Mouse (Mus musculus): ENCODE measurements around the gene Podxl2. TPM values are rescaled to one million over a fixed set of nuclear protein-coding genes. Genes with fewer than 3 reads are reported as not detected.

Gene Podxl2
- polyA plus RNA-seq, 1 experiment, result 100.0 TPM

- Histone ChIP-seq H3K36me3 (ENCODE audit: control insufficient read depth, insufficient read depth, low read length) (peaks cover 7% of the 10 kb centered on the region; the same call in 1 of the 2 replicates), H3K27ac (ENCODE audit: control insufficient read depth, insufficient read depth, low read length) (no peak overlapping the region), H3K4me1 (replicated peaks; ENCODE audit: control insufficient read depth, insufficient read depth, low read length) (peaks cover 36% of the 10 kb centered on the region), H3K27me3 (ENCODE audit: control insufficient read depth, insufficient read depth, low read length) (no peaks in the 10 kb centered on the region), H3K4me3 (ENCODE audit: control insufficient read depth, insufficient read depth, low read length) (no peak overlapping the region)
- no peak for TF ChIP-seq POLR2A (IDR thresholded peaks at IDR 0.05; ENCODE audit: control insufficient read depth, extremely low read depth, insufficient read depth, low read length, poor library complexity)
- TF ChIP-seq CTCF (IDR thresholded peaks at IDR 0.05; ENCODE audit: borderline replicate concordance, control insufficient read depth, extremely low read depth, insufficient read depth, low read length, poor library complexity), result no peak
- DNase-seq, result no peak
- 78% methylated on average over 5 of the region's 5 CpGs for WGBS
These were observed 42.2 kb downstream of the Podxl2 start for GRCm38 (mm10) chr6:88832663-88833062.

GRCm38 (mm10) chr6:88831456-88831855 lies 43.4 kb downstream of the Podxl2 start:
- Histone ChIP-seq H3K27me3 (ENCODE audit: control insufficient read depth, insufficient read depth, low read length) (no peaks in the 10 kb centered on the region), H3K4me1 (replicated peaks; ENCODE audit: control insufficient read depth, insufficient read depth, low read length) (peaks cover 47% of the 10 kb centered on the region), H3K36me3 (ENCODE audit: control insufficient read depth, insufficient read depth, low read length) (peaks cover 5% of the 10 kb centered on the region; the same call in 1 of the 2 replicates), H3K27ac (ENCODE audit: control insufficient read depth, insufficient read depth, low read length) (no peak overlapping the region), H3K4me3 (ENCODE audit: control insufficient read depth, insufficient read depth, low read length) (no peak overlapping the region)
- TF ChIP-seq POLR2A (IDR thresholded peaks at IDR 0.05; ENCODE audit: control insufficient read depth, extremely low read depth, insufficient read depth, low read length, poor library complexity), result no peak
- TF ChIP-seq CTCF (IDR thresholded peaks at IDR 0.05; ENCODE audit: borderline replicate concordance, control insufficient read depth, extremely low read depth, insufficient read depth, low read length, poor library complexity), result 0 out of 2 replicates have a peak, but pooled peaks have one; percentile 45
- DNase-seq, result peak; percentile 47
- WGBS, result 41% methylated on average over 8 of the region's 8 CpGs

GRCm38 (mm10) chr6:88830112-88830702 lies 44.6 kb downstream of the Podxl2 start:
- Histone ChIP-seq H3K4me3 (ENCODE audit: control insufficient read depth, insufficient read depth, low read length) (no peak overlapping the region), H3K27me3 (ENCODE audit: control insufficient read depth, insufficient read depth, low read length) (no peaks in the 10 kb centered on the region), H3K4me1 (replicated peaks; ENCODE audit: control insufficient read depth, insufficient read depth, low read length) (peaks cover 40% of the 10 kb centered on the region), H3K27ac (ENCODE audit: control insufficient read depth, insufficient read depth, low read length) (no peak overlapping the region), H3K36me3 (ENCODE audit: control insufficient read depth, insufficient read depth, low read length) (no peaks in the 10 kb centered on the region)
- 93% methylated on average over 6 of the region's 6 CpGs for WGBS
- DNase-seq, result no peak
- TF ChIP-seq CTCF (IDR thresholded peaks at IDR 0.05; ENCODE audit: borderline replicate concordance, control insufficient read depth, extremely low read depth, insufficient read depth, low read length, poor library complexity) (no peak), POLR2A (IDR thresholded peaks at IDR 0.05; ENCODE audit: control insufficient read depth, extremely low read depth, insufficient read depth, low read length, poor library complexity) (no peak)

GRCm38 (mm10) chr6:88829579-88829978 lies 45.3 kb downstream of the Podxl2 start:
- no peaks in the 10 kb centered on the region for H3K36me3 ChIP-seq (ENCODE audit: control insufficient read depth, insufficient read depth, low read length)
- 85% methylated on average over 4 of the region's 4 CpGs for WGBS
- no peak for DNase-seq
- H3K4me3 ChIP-seq (ENCODE audit: control insufficient read depth, insufficient read depth, low read length), result no peak overlapping the region
- H3K27ac ChIP-seq (ENCODE audit: control insufficient read depth, insufficient read depth, low read length), result no peak overlapping the region
- H3K27me3 ChIP-seq (ENCODE audit: control insufficient read depth, insufficient read depth, low read length), result no peaks in the 10 kb centered on the region
- peaks cover 35% of the 10 kb centered on the region for H3K4me1 ChIP-seq (replicated peaks; ENCODE audit: control insufficient read depth, insufficient read depth, low read length)
- TF ChIP-seq POLR2A (IDR thresholded peaks at IDR 0.05; ENCODE audit: control insufficient read depth, extremely low read depth, insufficient read depth, low read length, poor library complexity) (no peak), CTCF (IDR thresholded peaks at IDR 0.05; ENCODE audit: borderline replicate concordance, control insufficient read depth, extremely low read depth, insufficient read depth, low read length, poor library complexity) (no peak)

- Histone ChIP-seq H3K4me1 (replicated peaks; ENCODE audit: control insufficient read depth, insufficient read depth, low read length) (peaks cover 24% of the 10 kb centered on the region), H3K36me3 (ENCODE audit: control insufficient read depth, insufficient read depth, low read length) (no peaks in the 10 kb centered on the region), H3K27ac (ENCODE audit: control insufficient read depth, insufficient read depth, low read length) (no peak overlapping the region), H3K4me3 (ENCODE audit: control insufficient read depth, insufficient read depth, low read length) (no peak overlapping the region), H3K27me3 (ENCODE audit: control insufficient read depth, insufficient read depth, low read length) (no peaks in the 10 kb centered on the region)
- TF ChIP-seq POLR2A (IDR thresholded peaks at IDR 0.05; ENCODE audit: control insufficient read depth, extremely low read depth, insufficient read depth, low read length, poor library complexity), result no peak
- no peak for TF ChIP-seq CTCF (IDR thresholded peaks at IDR 0.05; ENCODE audit: borderline replicate concordance, control insufficient read depth, extremely low read depth, insufficient read depth, low read length, poor library complexity)
- DNase-seq, result no peak
- WGBS, result 60% methylated on average over 15 of the region's 15 CpGs
These were observed 46.4 kb downstream of the Podxl2 start for GRCm38 (mm10) chr6:88828206-88829009.

- H3K36me3 ChIP-seq (ENCODE audit: control insufficient read depth, insufficient read depth, low read length), result no peaks in the 10 kb centered on the region
- no peak overlapping the region for H3K4me3 ChIP-seq (ENCODE audit: control insufficient read depth, insufficient read depth, low read length)
- WGBS, result 25% methylated on average over 13 of the region's 13 CpGs
- DNase-seq, result peak; percentile 42
- TF ChIP-seq POLR2A (IDR thresholded peaks at IDR 0.05; ENCODE audit: control insufficient read depth, extremely low read depth, insufficient read depth, low read length, poor library complexity) (no peak), CTCF (IDR thresholded peaks at IDR 0.05; ENCODE audit: borderline replicate concordance, control insufficient read depth, extremely low read depth, insufficient read depth, low read length, poor library complexity) (no peak)
- H3K4me1 ChIP-seq (replicated peaks; ENCODE audit: control insufficient read depth, insufficient read depth, low read length), result peaks cover 22% of the 10 kb centered on the region
- no peaks in the 10 kb centered on the region for H3K27me3 ChIP-seq (ENCODE audit: control insufficient read depth, insufficient read depth, low read length)
- no peak overlapping the region for H3K27ac ChIP-seq (ENCODE audit: control insufficient read depth, insufficient read depth, low read length)
These were observed 47.2 kb downstream of the Podxl2 start for GRCm38 (mm10) chr6:88827395-88828205.

Data from thymus, adult 2 months (tissue).